Mouse (Mus musculus) cerebellum, adult 8-10 months (tissue): ENCODE measurements around the gene Spaca9.

Source experiments
- DNase-seq: peaks from one replicate; pipeline ENCODE4 v3.0.0; 2022

Gene Spaca9

GRCm38 (mm10) chr2:28662891-28663290 is 36.6 kb downstream of the Spaca9 start:
- no peak for DNase-seq

- no peak for DNase-seq
Measured at GRCm38 (mm10) chr2:28656216-28656615, 43.3 kb downstream of the Spaca9 start.

GRCm38 (mm10) chr2:28654295-28654694 is 45.2 kb downstream of the Spaca9 start:
- DNase-seq = no peak

GRCm38 (mm10) chr2:28653351-28653750 is 46.2 kb downstream of the Spaca9 start:
- DNase-seq = no peak

- peak; percentile 13 for DNase-seq
Measured at GRCm38 (mm10) chr2:28650526-28650925, 49.0 kb downstream of the Spaca9 start.

GRCm38 (mm10) chr2:28643081-28643480 is 56.4 kb downstream of the Spaca9 start:
- DNase-seq = no peak
